Mouse (Mus musculus): Measurements from ENCODE around the gene Gimap1.

- TF ChIP-seq CTCF (IDR thresholded peaks at IDR 0.05; ENCODE audit: low read depth, low read length): no peak
- TF ChIP-seq EP300 (IDR thresholded peaks at IDR 0.05; ENCODE audit: insufficient read depth, low read depth, low read length): no peak
Measured at GRCm38 (mm10) chr6:48692962-48693361, 45.9 kb upstream of the Gimap1 start.
